Mouse (Mus musculus): ENCODE results near the gene Wsb2.

GRCm38 (mm10) chr5:117383198-117383597 lies 26.1 kb downstream of the Wsb2 start:
- TF ChIP-seq CTCF (IDR thresholded peaks at IDR 0.05; ENCODE audit: extremely low read depth, insufficient read depth, low read length) (no peak), POLR2A (IDR thresholded peaks at IDR 0.05; ENCODE audit: extremely low read depth, insufficient read depth, low read length) (no peak)

Data from cortical plate, adult 2 months (tissue).